Mouse (Mus musculus) intestine, embryonic 16.5 days (tissue): ENCODE results near the gene Csf2ra. TPM values are rescaled to one million over a fixed set of nuclear protein-coding genes. Genes with fewer than 3 reads are reported as not detected.
"Not testable (repeated sequence)": the region's sequence is repeated elsewhere in the genome, so short reads cannot be mapped to it uniquely, and the experiment has no call there.

Experiments
- ATAC-seq: fragments of 200-750 bp; cut with Nextera tagmentation; 2 replicates; pipeline ENCODE4 v1.8.0; 2017; ENCODE audit warnings: moderate TSS enrichment, moderate library complexity
- H3K27ac ChIP-seq: fragments of 300-500 bp; sonication (generic); 2 replicates; pipeline ENCODE4 v1.5.1; 2014; ENCODE audit warnings: mild to moderate bottlenecking, low read length
- H3K27me3 ChIP-seq: fragments of 300-500 bp; sonication (generic); replicated peaks from 2 replicates; pipeline ENCODE4 v1.6.1; 2014; ENCODE audit warnings: low read length, control low read depth, mixed read lengths; ENCODE audit not compliant: control insufficient read depth, insufficient read depth
- H3K36me3 ChIP-seq: fragments of 300-500 bp; sonication (generic); 2 replicates; pipeline ENCODE4 v1.6.1; 2014; ENCODE audit warnings: low read length, control low read depth; ENCODE audit not compliant: control insufficient read depth, insufficient read depth
- H3K4me1 ChIP-seq: fragments of 300-500 bp; sonication (generic); 2 replicates; pipeline ENCODE4 v1.6.1; 2014; ENCODE audit warnings: low read length, control low read depth, mixed read lengths; ENCODE audit not compliant: control insufficient read depth, insufficient read depth
- H3K4me2 ChIP-seq: fragments of 300-500 bp; sonication (generic); 2 replicates; pipeline ENCODE4 v1.6.1; 2014; ENCODE audit warnings: low read depth, low read length, control low read depth
- H3K4me3 ChIP-seq: fragments of 300-500 bp; sonication (generic); 2 replicates; pipeline ENCODE4 v1.5.1; 2014; ENCODE audit warnings: mild to moderate bottlenecking, low read length
- H3K9ac ChIP-seq: fragments of 300-500 bp; sonication (generic); 2 replicates; pipeline ENCODE4 v1.6.1; 2014; ENCODE audit warnings: low read depth, low read length
- H3K9me3 ChIP-seq: fragments of 300-500 bp; sonication (generic); 2 replicates; pipeline ENCODE4 v1.6.1; 2016; ENCODE audit warnings: low read length, control low read depth; ENCODE audit not compliant: control insufficient read depth
- WGBS: fragments of 180-500 bp; shearing (Covaris S2); extraction: QIAGEN DNeasy Blood & Tissue Kit; methylation state at CpG from one replicate; pipeline ENCODE4 v1.1.7; 2014; 5-methylcytosine and 5-hydroxymethylcytosine counted together
- polyA plus RNA-seq: library from polyadenylated mRNA; unstranded; fragments of >200 nt; fragmentation: Nextera tagmentation; extraction: Ambion mirVana; gene quantifications from 2 replicates; pipeline ENCODE4 v1.2.1, GENCODE M21; 2015

Gene Csf2ra
- polyA plus RNA-seq, 1 experiment from 2014 or later, result 35.6 TPM

GRCm38 (mm10) chr19:61225526-61226400 is 2.5 kb downstream of the Csf2ra start:
- H3K27ac ChIP-seq, result peak overlapping the region; percentile 97
- peak; percentile 59 for ATAC-seq
- 8% methylated on average over 65 of the region's 70 CpGs for WGBS
- peak overlapping the region; percentile 64 for H3K4me3 ChIP-seq
- peak overlapping the region; percentile 71 for H3K4me2 ChIP-seq
- H3K4me1 ChIP-seq, result no peaks in the 10 kb centered on the region; the same call in 1 of the 2 replicates
- H3K9ac ChIP-seq, result peak overlapping the region; percentile 70
- H3K36me3 ChIP-seq, result no peaks in the 10 kb centered on the region
- no peaks in the 10 kb centered on the region for H3K27me3 ChIP-seq
- peaks cover 17% of the 10 kb centered on the region; the same call in 1 of the 2 replicates for H3K9me3 ChIP-seq

GRCm38 (mm10) chr19:61224678-61225525 is 3.3 kb downstream of the Csf2ra start:
- H3K4me3 ChIP-seq, result peak overlapping the region; percentile 64
- H3K36me3 ChIP-seq, result no peaks in the 10 kb centered on the region
- H3K27me3 ChIP-seq, result no peaks in the 10 kb centered on the region
- peak overlapping the region; percentile 33; the same call in 1 of the 2 replicates for H3K27ac ChIP-seq
- no peaks in the 10 kb centered on the region; the same call in 1 of the 2 replicates for H3K4me1 ChIP-seq
- WGBS, result 32% methylated on average over 53 of the region's 53 CpGs
- peak; percentile 15 for ATAC-seq
- H3K9ac ChIP-seq, result peak overlapping the region; percentile 56
- peak overlapping the region; percentile 71 for H3K4me2 ChIP-seq
- H3K9me3 ChIP-seq, result peaks cover 17% of the 10 kb centered on the region; the same call in 1 of the 2 replicates

GRCm38 (mm10) chr19:61223706-61224328 is 4.4 kb downstream of the Csf2ra start:
- Histone ChIP-seq H3K36me3 (no peaks in the 10 kb centered on the region), H3K27ac (no peak overlapping the region), H3K27me3 (no peaks in the 10 kb centered on the region), H3K4me2 (no peak overlapping the region), H3K9me3 (peaks cover 17% of the 10 kb centered on the region; the same call in 1 of the 2 replicates), H3K9ac (no peak overlapping the region), H3K4me1 (no peaks in the 10 kb centered on the region; the same call in 1 of the 2 replicates), H3K4me3 (no peak overlapping the region)
- no peak for ATAC-seq
- WGBS, result 90% methylated on average over 6 of the region's 6 CpGs

- H3K9me3 ChIP-seq, H3K9ac ChIP-seq, H3K4me1 ChIP-seq, H3K27ac ChIP-seq, H3K4me2 ChIP-seq, H3K4me3 ChIP-seq, H3K27me3 ChIP-seq, H3K36me3 ChIP-seq: not testable (repeated sequence)
- WGBS, result 60% methylated on average over 6 of the region's 6 CpGs
- ATAC-seq, result peak; percentile 52; the same call in 1 of the 2 replicates
These were observed 20.7 kb downstream of the Csf2ra start for GRCm38 (mm10) chr19:61207506-61207905.

- no peaks in the 10 kb centered on the region for H3K9me3 ChIP-seq
- no peak overlapping the region for H3K27ac ChIP-seq
- H3K4me1 ChIP-seq, result no peaks in the 10 kb centered on the region
- no peak for ATAC-seq
- H3K9ac ChIP-seq, result no peak overlapping the region
- no peak overlapping the region for H3K4me2 ChIP-seq
- H3K36me3 ChIP-seq, result no peaks in the 10 kb centered on the region
- WGBS, result 17% methylated on average over 10 of the region's 10 CpGs
- H3K4me3 ChIP-seq, result no peak overlapping the region
- H3K27me3 ChIP-seq, result no peaks in the 10 kb centered on the region
These were observed 28.4 kb downstream of the Csf2ra start for GRCm38 (mm10) chr19:61199836-61200235.

DNA sequence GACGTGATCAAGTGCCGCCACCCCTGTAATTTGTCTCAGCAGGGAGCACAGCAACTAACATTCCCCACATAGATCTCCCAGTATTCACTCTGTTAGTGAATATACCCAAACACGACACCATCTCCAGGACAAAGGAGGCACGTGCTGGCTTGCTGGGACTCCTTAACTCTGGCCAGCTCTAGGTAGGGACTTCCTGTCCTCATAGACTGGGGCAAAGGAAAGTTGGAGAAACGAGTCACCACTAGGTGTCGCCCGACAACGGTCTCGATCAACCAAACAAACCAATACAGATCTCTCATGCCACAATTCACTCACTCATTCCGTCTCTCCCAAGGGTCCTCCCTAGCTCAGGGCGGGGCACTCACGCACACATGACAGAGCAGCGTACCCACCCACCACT is 28.9 kb downstream of the Csf2ra start:
- no peaks in the 10 kb centered on the region for H3K36me3 ChIP-seq
- WGBS, result 14% methylated on average over 13 of the region's 13 CpGs

DNA sequence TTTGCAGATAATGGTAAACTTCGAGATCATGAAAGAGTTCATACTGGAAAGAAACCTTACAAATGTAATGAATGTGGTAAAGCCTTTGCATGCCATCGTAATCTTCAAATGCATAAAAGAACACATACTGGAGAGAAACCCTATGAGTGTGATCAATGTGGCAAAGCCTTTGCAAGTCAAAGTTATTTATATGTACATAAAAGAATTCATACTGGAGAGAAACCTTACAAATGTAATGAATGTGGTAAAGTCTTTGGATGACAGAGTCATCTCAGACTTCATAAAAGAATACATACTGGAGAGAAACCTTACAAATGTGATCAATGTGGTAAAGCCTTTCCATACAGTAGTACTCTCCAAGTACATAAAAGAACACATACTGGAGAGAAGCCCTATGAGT is 44.6 kb downstream of the Csf2ra start, which contains the start of gene Gm6020:
Gene Gm6020, plus strand, starts transcription at position 301 of the 400 bp plus-strand sequence.
- not testable (repeated sequence) for H3K4me2 ChIP-seq, H3K27ac ChIP-seq, H3K4me3 ChIP-seq, H3K4me1 ChIP-seq, H3K9ac ChIP-seq, H3K27me3 ChIP-seq, H3K9me3 ChIP-seq, ATAC-seq, H3K36me3 ChIP-seq
- 85% methylated on average over 2 of the region's 2 CpGs for WGBS

More for the DNA sequence above, 28.9 kb downstream of the Csf2ra start:
- H3K4me2 ChIP-seq, result no peak overlapping the region
- H3K27me3 ChIP-seq, result no peaks in the 10 kb centered on the region
- H3K27ac ChIP-seq, result no peak overlapping the region
- H3K4me3 ChIP-seq, result no peak overlapping the region
- ATAC-seq, result no peak
- no peaks in the 10 kb centered on the region for H3K9me3 ChIP-seq
- no peak overlapping the region for H3K9ac ChIP-seq
- no peaks in the 10 kb centered on the region for H3K4me1 ChIP-seq

GRCm38 (mm10) chr19:61175756-61176324 is 52.4 kb downstream of the Csf2ra start, which contains the start of gene Gm7102:
Gene Gm7102 (minus strand): TSS chr19:61176309.
- ATAC-seq, result 0 out of 2 replicates have a peak, but pooled peaks have one; percentile 40
- Histone ChIP-seq H3K4me2 (peak within 1 kb of the TSS; percentile 52), H3K9ac (peak within 1 kb of the TSS; percentile 65), H3K27ac (no peak within 1 kb of the TSS), H3K9me3 (no peaks in the 10 kb centered on the region), H3K36me3 (no peaks in the 10 kb centered on the region), H3K4me3 (peak within 1 kb of the TSS; percentile 42), H3K4me1 (no peaks in the 10 kb centered on the region), H3K27me3 (no peaks in the 10 kb centered on the region)
- WGBS, result 25% methylated on average over 39 of the region's 39 CpGs
